Mouse (Mus musculus) kidney, adult 2 months (tissue): ENCODE results near the gene Cdh13. TPM values are rescaled to one million over a fixed set of nuclear protein-coding genes. Genes with fewer than 3 reads are reported as not detected.

Source experiments
- DNase-seq: peaks from one replicate; pipeline ENCODE4 v3.0.0; 2021
- H3K27ac ChIP-seq: fragments of 200-500 bp; 2 replicates; pipeline ENCODE4 v1.5.1; 2012; ENCODE audit warnings: low read depth, low read length, control low read depth, inconsistent platforms; ENCODE audit not compliant: insufficient read depth
- H3K27me3 ChIP-seq: fragments of 200-500 bp; replicated peaks from 2 replicates; pipeline ENCODE4 v1.6.1; 2012; ENCODE audit warnings: mild to moderate bottlenecking, moderate library complexity, low read length, inconsistent platforms; ENCODE audit not compliant: control insufficient read depth, insufficient read depth
- H3K36me3 ChIP-seq: fragments of 200-500 bp; 2 replicates; pipeline ENCODE4 v1.6.1; 2012; ENCODE audit warnings: mild to moderate bottlenecking, moderate library complexity, low read length, inconsistent platforms; ENCODE audit not compliant: control insufficient read depth, insufficient read depth
- H3K4me1 ChIP-seq: fragments of 200-500 bp; 2 replicates; pipeline ENCODE4 v1.6.1; 2011; ENCODE audit warnings: low read length; ENCODE audit not compliant: control insufficient read depth, insufficient read depth
- H3K4me3 ChIP-seq: fragments of 200-500 bp; 2 replicates; pipeline ENCODE4 v1.5.1; 2011; ENCODE audit warnings: mild to moderate bottlenecking, low read depth, low read length, control low read depth; ENCODE audit not compliant: insufficient read depth
- CTCF ChIP-seq: fragments of 200-500 bp; conservative IDR thresholded peaks from 2 replicates; pipeline ENCODE4 v1.5.1; 2011; ENCODE audit warnings: low read depth, mild to moderate bottlenecking, control low read depth, low read length, moderate library complexity, mixed read lengths; ENCODE audit not compliant: insufficient read depth, insufficient read length
- POLR2A ChIP-seq: fragments of 200-500 bp; IDR thresholded peaks from one replicate; pipeline ENCODE4 v1.6.1; 2011; ENCODE audit warnings: low read depth, low read length, control low read depth
- WGBS: fragments of 180-500 bp; shearing (Covaris S2); methylation state at CpG from one replicate; pipeline ENCODE4 v1.1.7; 2018; 5-methylcytosine and 5-hydroxymethylcytosine counted together
- polyA plus RNA-seq: library from polyadenylated mRNA; depleted of rRNA; stranded (reverse); fragments of >200 nt; gene quantifications from 2 replicates; pipeline ENCODE4 v1.2.3, GENCODE M21; 2012

Cdh13 gene
- polyA plus RNA-seq, 1 experiment: 11.6 TPM

DNA sequence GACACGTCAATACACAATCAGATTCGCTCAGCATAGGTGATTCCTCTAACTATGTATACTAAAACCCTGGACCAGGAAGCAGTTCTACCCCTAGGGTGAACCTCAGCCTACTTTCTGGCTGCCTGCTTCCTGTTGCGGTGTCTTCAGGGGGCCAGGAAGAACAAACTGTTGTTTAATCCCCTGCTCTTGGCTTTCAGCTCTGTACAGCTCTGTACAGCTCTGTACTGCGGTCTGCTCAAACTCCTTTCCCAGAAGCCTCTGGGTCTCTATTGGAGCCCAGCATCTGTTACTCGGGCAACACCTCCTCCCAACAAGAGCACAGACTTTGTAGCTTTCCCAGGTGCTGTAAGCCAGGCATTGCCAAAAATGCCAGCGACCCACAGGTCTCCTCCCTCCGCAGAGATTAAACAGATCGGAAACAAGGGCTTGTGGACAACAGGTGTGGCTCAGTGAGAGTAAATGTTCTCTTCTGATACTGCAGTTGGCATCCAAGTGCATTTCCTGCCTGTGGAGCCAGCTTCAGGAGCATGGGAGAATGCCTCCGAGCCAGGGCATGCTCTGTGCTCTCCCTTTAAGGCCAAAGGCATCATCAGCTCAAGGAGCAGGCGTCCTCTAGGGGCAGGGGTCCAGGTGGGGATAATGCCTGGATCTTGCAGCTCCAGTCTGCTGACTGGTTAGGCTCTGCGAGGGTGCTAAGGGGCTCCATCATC lies 148.4 kb downstream of the Cdh13 start:
- TF ChIP-seq CTCF (no peak), POLR2A (no peak)
- Histone ChIP-seq H3K27me3 (no peaks in the 10 kb centered on the region), H3K36me3 (no peaks in the 10 kb centered on the region), H3K4me3 (no peak overlapping the region), H3K27ac (no peak overlapping the region), H3K4me1 (no peaks in the 10 kb centered on the region)
- WGBS: 74% methylated on average over 11 of the region's 11 CpGs
- no peak for DNase-seq

DNA sequence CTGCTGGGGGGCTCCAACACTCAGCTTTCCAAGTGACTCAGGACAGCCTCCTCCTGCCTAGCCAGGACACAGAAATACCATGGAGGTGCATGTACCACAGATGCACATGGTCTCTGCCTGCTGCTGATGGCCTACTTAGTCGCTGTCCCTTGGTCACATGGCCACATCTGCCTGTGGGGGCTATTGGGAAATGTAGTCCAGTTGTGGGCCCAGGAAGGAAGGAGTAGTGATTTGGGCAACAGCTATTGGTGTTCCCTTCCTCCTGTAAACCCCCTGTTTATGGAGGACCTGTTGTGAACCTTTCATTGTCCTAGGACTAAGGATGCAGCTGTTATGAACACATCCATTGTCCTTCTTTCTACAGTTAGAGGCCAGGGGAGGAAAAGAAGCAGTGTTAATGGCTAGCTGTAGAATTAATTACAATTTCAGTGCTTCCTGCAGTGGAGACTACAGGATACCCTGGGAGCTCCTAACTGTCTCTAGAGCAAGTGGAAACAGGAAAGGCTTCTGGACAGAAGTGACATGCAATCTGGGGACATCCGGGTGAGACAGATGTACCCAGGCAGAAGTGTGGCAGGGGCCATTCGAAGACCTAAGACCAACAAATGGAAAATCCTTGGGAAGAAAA lies 150.1 kb downstream of the Cdh13 start:
- WGBS: 79% methylated on average over 3 of the region's 3 CpGs
- Histone ChIP-seq H3K4me1 (no peaks in the 10 kb centered on the region), H3K27me3 (no peaks in the 10 kb centered on the region), H3K36me3 (no peaks in the 10 kb centered on the region), H3K4me3 (no peak overlapping the region), H3K27ac (no peak overlapping the region)
- TF ChIP-seq POLR2A (no peak), CTCF (no peak)
- DNase-seq: no peak

DNA sequence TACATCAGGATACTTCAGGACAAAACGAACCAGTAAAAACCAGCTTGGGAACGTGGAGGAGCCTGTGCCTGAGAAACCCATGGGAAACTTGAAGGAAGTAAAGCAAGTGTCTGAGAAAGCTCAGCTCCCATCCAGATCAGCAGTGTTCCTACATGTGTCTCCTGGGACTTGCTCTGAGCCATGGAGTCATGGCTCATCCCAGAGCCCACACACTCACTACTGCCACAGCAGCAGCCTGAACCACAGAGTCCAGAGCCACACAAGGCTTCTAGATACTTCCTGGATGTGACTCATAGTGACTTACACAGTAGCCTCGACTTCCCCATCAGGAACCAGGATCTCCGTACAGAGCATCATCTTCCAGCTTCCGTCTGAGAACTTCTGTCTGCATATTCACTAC lies 153.2 kb downstream of the Cdh13 start:
- no peaks in the 10 kb centered on the region for H3K27me3 ChIP-seq
- 78% methylated on average over 5 of the region's 5 CpGs for WGBS
- H3K27ac ChIP-seq: no peak overlapping the region
- DNase-seq: no peak
- TF ChIP-seq CTCF (no peak), POLR2A (no peak)
- H3K4me3 ChIP-seq: no peak overlapping the region
- H3K36me3 ChIP-seq: no peaks in the 10 kb centered on the region
- H3K4me1 ChIP-seq: no peaks in the 10 kb centered on the region

DNA sequence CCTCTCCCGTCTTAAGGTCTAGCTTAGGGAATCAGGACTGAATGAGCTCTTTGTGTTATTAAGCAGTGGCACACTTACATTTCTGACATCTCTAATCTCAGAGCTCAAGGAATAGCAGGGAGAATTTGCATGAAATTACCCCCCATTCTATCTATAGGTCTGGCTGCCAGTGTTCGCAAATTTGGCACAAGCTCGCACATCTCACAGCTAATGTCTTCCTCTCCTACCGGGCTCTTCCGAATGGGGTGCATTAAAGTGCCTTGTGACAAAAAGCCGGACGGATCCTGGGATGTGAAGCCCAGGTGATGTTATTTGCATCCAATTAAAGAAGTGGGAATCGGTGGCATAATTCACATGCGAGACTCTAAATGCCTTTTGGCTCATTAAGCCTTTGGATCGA lies 153.6 kb downstream of the Cdh13 start:
- WGBS: 87% methylated on average over 10 of the region's 10 CpGs
- H3K27me3 ChIP-seq: no peaks in the 10 kb centered on the region
- no peak overlapping the region for H3K4me3 ChIP-seq
- DNase-seq: no peak
- H3K27ac ChIP-seq: no peak overlapping the region
- no peaks in the 10 kb centered on the region for H3K36me3 ChIP-seq
- H3K4me1 ChIP-seq: no peaks in the 10 kb centered on the region
- TF ChIP-seq CTCF (no peak), POLR2A (no peak)

DNA sequence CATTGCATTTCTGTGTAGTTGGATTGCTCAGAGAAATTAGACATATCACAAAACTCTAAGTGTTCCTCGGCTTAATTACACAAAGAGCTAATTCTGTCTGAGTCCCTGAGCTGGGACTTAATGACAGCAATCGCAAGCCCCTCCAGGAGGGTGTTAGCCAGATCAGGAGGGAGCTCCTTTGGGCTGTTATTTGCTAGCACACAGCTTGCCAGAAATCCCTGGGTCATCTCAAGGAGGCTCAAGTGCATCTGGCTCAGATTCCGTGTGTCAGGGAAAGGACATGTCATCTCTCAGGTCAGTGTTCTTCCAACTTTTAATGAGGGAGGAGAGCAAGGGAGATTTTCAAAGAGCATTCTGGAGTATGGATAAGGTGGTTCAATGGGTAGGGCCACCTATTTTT lies 154.3 kb downstream of the Cdh13 start:
- DNase-seq: no peak
- H3K27ac ChIP-seq: no peak overlapping the region
- H3K4me3 ChIP-seq: no peak overlapping the region
- H3K4me1 ChIP-seq: no peaks in the 10 kb centered on the region
- 57% methylated on average over 3 of the region's 3 CpGs for WGBS
- TF ChIP-seq POLR2A (no peak), CTCF (no peak)
- no peaks in the 10 kb centered on the region for H3K27me3 ChIP-seq
- no peaks in the 10 kb centered on the region for H3K36me3 ChIP-seq

DNA sequence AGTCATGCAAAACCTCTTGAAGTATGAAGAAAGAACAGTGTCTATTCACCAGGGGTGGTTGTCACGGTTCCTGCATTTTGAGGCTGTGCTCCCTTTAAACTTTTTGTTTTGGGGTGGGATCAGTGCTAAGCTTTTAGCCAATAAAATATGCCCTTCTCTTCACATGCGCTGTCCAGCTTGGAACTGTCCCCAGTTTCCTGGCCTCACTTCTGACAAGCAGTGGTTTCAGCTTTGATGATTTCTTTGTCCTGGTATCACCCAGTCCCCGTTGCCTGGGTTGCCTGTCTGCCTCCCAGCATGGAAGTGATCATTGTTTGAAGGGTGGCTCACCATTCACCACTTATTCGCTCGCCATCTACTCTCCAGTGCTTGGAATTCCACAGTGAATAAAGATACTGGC lies 156.3 kb downstream of the Cdh13 start:
- H3K27ac ChIP-seq: no peak overlapping the region
- no peaks in the 10 kb centered on the region for H3K4me1 ChIP-seq
- 74% methylated on average over 5 of the region's 5 CpGs for WGBS
- H3K27me3 ChIP-seq: no peaks in the 10 kb centered on the region
- TF ChIP-seq CTCF (no peak), POLR2A (no peak)
- H3K4me3 ChIP-seq: no peak overlapping the region
- DNase-seq: no peak
- H3K36me3 ChIP-seq: no peaks in the 10 kb centered on the region

DNA sequence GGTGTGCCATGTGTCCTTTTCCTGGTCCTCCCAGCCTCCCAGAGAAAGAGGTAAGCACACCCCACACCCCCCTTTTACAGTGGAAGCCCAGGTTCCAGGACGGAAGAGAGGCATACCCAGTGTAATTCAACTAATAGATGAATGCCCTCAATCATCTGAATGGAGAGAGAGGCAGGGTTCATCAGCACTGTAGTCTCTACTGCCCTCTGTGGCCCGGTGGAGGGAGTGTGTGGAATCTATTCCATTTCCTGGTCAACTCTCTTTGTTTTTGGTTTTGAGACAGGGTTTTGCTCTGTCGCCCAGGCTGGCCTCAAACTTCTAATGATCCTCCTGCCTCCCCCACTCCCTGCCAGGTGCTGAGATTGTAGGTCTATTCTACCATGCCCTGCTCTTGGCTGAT lies 159.8 kb downstream of the Cdh13 start:
- peak; percentile 23 for DNase-seq
- H3K27me3 ChIP-seq: no peaks in the 10 kb centered on the region
- H3K4me1 ChIP-seq: no peaks in the 10 kb centered on the region
- H3K36me3 ChIP-seq: no peaks in the 10 kb centered on the region
- H3K4me3 ChIP-seq: no peak overlapping the region
- no peak overlapping the region for H3K27ac ChIP-seq
- TF ChIP-seq CTCF (peak; percentile 66; the same call in 1 of the 2 replicates), POLR2A (no peak)
- WGBS: 30% methylated on average over 3 of the region's 3 CpGs
